Mouse (Mus musculus): ENCODE measurements around the gene Usp32. TPM values are rescaled to one million over a fixed set of nuclear protein-coding genes. Genes with fewer than 3 reads are reported as not detected.

The Usp32 gene
- polyA plus RNA-seq, 1 experiment from 2014 or later = 4.1 TPM

GRCm38 (mm10) chr11:84952611-84953010, 187.3 kb downstream of the Usp32 start:
- Histone ChIP-seq H3K27me3 (ENCODE audit: insufficient read depth, low read length) (no peaks in the 10 kb centered on the region), H3K27ac (no peak overlapping the region), H3K36me3 (ENCODE audit: insufficient read depth, low read length) (no peaks in the 10 kb centered on the region), H3K4me3 (replicated peaks; ENCODE audit: low read depth, low read length) (no peak overlapping the region), H3K9ac (ENCODE audit: low read depth, low read length) (no peak overlapping the region), H3K4me2 (ENCODE audit: low read length) (no peak overlapping the region), H3K9me3 (replicated peaks; ENCODE audit: low read length) (no peaks in the 10 kb centered on the region), H3K4me1 (replicated peaks; ENCODE audit: insufficient read depth, low read length) (no peaks in the 10 kb centered on the region)
- ATAC-seq (replicated peaks; ENCODE audit: low FRiP score, low read depth) = no peak
- whole genome bisulfite sequencing = 9% methylated on average over 2 of the region's 2 CpGs
- no peak for TF ChIP-seq CTCF (IDR thresholded peaks at IDR 0.05; ENCODE audit: low read depth)
- no peak for DNase-seq (ENCODE audit: low spot score)

GRCm38 (mm10) chr11:84948526-84948925, 191.4 kb downstream of the Usp32 start:
- ATAC-seq (replicated peaks; ENCODE audit: low FRiP score, low read depth) (no peak), DNase-seq (ENCODE audit: low spot score) (no peak)
- no peak for TF ChIP-seq CTCF (IDR thresholded peaks at IDR 0.05; ENCODE audit: low read depth)
- Histone ChIP-seq H3K9me3 (replicated peaks; ENCODE audit: low read length) (no peaks in the 10 kb centered on the region), H3K4me3 (replicated peaks; ENCODE audit: low read depth, low read length) (no peak overlapping the region), H3K36me3 (ENCODE audit: insufficient read depth, low read length) (no peaks in the 10 kb centered on the region), H3K27me3 (ENCODE audit: insufficient read depth, low read length) (peaks cover 6% of the 10 kb centered on the region; the same call in 1 of the 2 replicates), H3K9ac (ENCODE audit: low read depth, low read length) (no peak overlapping the region), H3K4me2 (ENCODE audit: low read length) (no peak overlapping the region), H3K27ac (no peak overlapping the region), H3K4me1 (replicated peaks; ENCODE audit: insufficient read depth, low read length) (no peaks in the 10 kb centered on the region)
- 57% methylated on average over 3 of the region's 3 CpGs for WGBS

GRCm38 (mm10) chr11:84948114-84948513, 191.8 kb downstream of the Usp32 start:
- DNase-seq (ENCODE audit: low spot score) = no peak
- Histone ChIP-seq H3K36me3 (ENCODE audit: insufficient read depth, low read length) (no peaks in the 10 kb centered on the region), H3K9me3 (replicated peaks; ENCODE audit: low read length) (no peaks in the 10 kb centered on the region), H3K27me3 (ENCODE audit: insufficient read depth, low read length) (peaks cover 6% of the 10 kb centered on the region; the same call in 1 of the 2 replicates), H3K4me2 (ENCODE audit: low read length) (no peak overlapping the region), H3K4me1 (replicated peaks; ENCODE audit: insufficient read depth, low read length) (no peaks in the 10 kb centered on the region), H3K4me3 (replicated peaks; ENCODE audit: low read depth, low read length) (no peak overlapping the region), H3K9ac (ENCODE audit: low read depth, low read length) (no peak overlapping the region), H3K27ac (no peak overlapping the region)
- no peak for ATAC-seq (replicated peaks; ENCODE audit: low FRiP score, low read depth)
- 53% methylated on average over 3 of the region's 3 CpGs for WGBS
- no peak for TF ChIP-seq CTCF (IDR thresholded peaks at IDR 0.05; ENCODE audit: low read depth)

GRCm38 (mm10) chr11:84947206-84947605, 192.8 kb downstream of the Usp32 start:
- H3K9me3 ChIP-seq (replicated peaks; ENCODE audit: low read length) = no peaks in the 10 kb centered on the region
- no peak for DNase-seq (ENCODE audit: low spot score)
- H3K4me2 ChIP-seq (ENCODE audit: low read length) = no peak overlapping the region
- peaks cover 6% of the 10 kb centered on the region; the same call in 1 of the 2 replicates for H3K27me3 ChIP-seq (ENCODE audit: insufficient read depth, low read length)
- 53% methylated on average over 6 of the region's 6 CpGs for WGBS
- no peak overlapping the region for H3K9ac ChIP-seq (ENCODE audit: low read depth, low read length)
- no peak for ATAC-seq (replicated peaks; ENCODE audit: low FRiP score, low read depth)
- no peaks in the 10 kb centered on the region for H3K4me1 ChIP-seq (replicated peaks; ENCODE audit: insufficient read depth, low read length)
- no peaks in the 10 kb centered on the region for H3K36me3 ChIP-seq (ENCODE audit: insufficient read depth, low read length)
- H3K4me3 ChIP-seq (replicated peaks; ENCODE audit: low read depth, low read length) = no peak overlapping the region
- TF ChIP-seq CTCF (IDR thresholded peaks at IDR 0.05; ENCODE audit: low read depth) = no peak
- no peak overlapping the region for H3K27ac ChIP-seq

- Histone ChIP-seq H3K4me3 (replicated peaks; ENCODE audit: low read depth, low read length) (no peak overlapping the region), H3K9me3 (replicated peaks; ENCODE audit: low read length) (no peaks in the 10 kb centered on the region), H3K27me3 (ENCODE audit: insufficient read depth, low read length) (peaks cover 6% of the 10 kb centered on the region; the same call in 1 of the 2 replicates), H3K27ac (no peak overlapping the region), H3K4me1 (replicated peaks; ENCODE audit: insufficient read depth, low read length) (no peaks in the 10 kb centered on the region), H3K9ac (ENCODE audit: low read depth, low read length) (no peak overlapping the region), H3K36me3 (ENCODE audit: insufficient read depth, low read length) (no peaks in the 10 kb centered on the region), H3K4me2 (ENCODE audit: low read length) (no peak overlapping the region)
- ATAC-seq (replicated peaks; ENCODE audit: low FRiP score, low read depth) (no peak), DNase-seq (ENCODE audit: low spot score) (no peak)
- 57% methylated on average over 3 of the region's 3 CpGs for WGBS
- TF ChIP-seq CTCF (IDR thresholded peaks at IDR 0.05; ENCODE audit: low read depth) = no peak
Measured at GRCm38 (mm10) chr11:84945841-84946240, 194.1 kb downstream of the Usp32 start.

- H3K27me3 ChIP-seq (ENCODE audit: insufficient read depth, low read length) = peaks cover 6% of the 10 kb centered on the region; the same call in 1 of the 2 replicates
- no peak overlapping the region for H3K27ac ChIP-seq
- H3K4me3 ChIP-seq (replicated peaks; ENCODE audit: low read depth, low read length) = no peak overlapping the region
- no peak for TF ChIP-seq CTCF (IDR thresholded peaks at IDR 0.05; ENCODE audit: low read depth)
- no peak for ATAC-seq (replicated peaks; ENCODE audit: low FRiP score, low read depth)
- H3K36me3 ChIP-seq (ENCODE audit: insufficient read depth, low read length) = no peaks in the 10 kb centered on the region
- 8% methylated on average over 12 of the region's 12 CpGs for WGBS
- no peak for DNase-seq (ENCODE audit: low spot score)
- H3K9me3 ChIP-seq (replicated peaks; ENCODE audit: low read length) = no peaks in the 10 kb centered on the region
- no peak overlapping the region for H3K4me2 ChIP-seq (ENCODE audit: low read length)
- no peak overlapping the region for H3K9ac ChIP-seq (ENCODE audit: low read depth, low read length)
- H3K4me1 ChIP-seq (replicated peaks; ENCODE audit: insufficient read depth, low read length) = no peaks in the 10 kb centered on the region
Measured at GRCm38 (mm10) chr11:84944639-84945435, 195.1 kb downstream of the Usp32 start.

Data from kidney, postnatal 0 days (tissue).